Mouse (Mus musculus) intestine, embryonic 14.5 days (tissue): ENCODE data around the gene Wnt10a. TPM values are rescaled to one million over a fixed set of nuclear protein-coding genes. Genes with fewer than 3 reads are reported as not detected.

Source experiments
- ATAC-seq: fragments of 200-750 bp; cut with Nextera tagmentation; replicated peaks from 2 replicates; pipeline ENCODE4 v1.8.0; 2017; ENCODE audit warnings: low read depth, moderate number of reproducible peaks, moderate TSS enrichment, moderate library complexity; ENCODE audit not compliant: low FRiP score, low TSS enrichment
- DNase-seq: peaks from one replicate; pipeline ENCODE4 v3.0.0-alpha.2; 2018; ENCODE audit warnings: low spot score
- H3K27ac ChIP-seq: fragments of 300-500 bp; sonication (generic); 2 replicates; pipeline ENCODE4 v1.5.1; 2014; ENCODE audit warnings: low read depth, mild to moderate bottlenecking, control low read depth
- H3K27me3 ChIP-seq: fragments of 300-500 bp; sonication (generic); replicated peaks from 2 replicates; pipeline ENCODE4 v1.6.1; 2014; ENCODE audit warnings: low read length, control low read depth; ENCODE audit not compliant: control insufficient read depth, insufficient read depth
- H3K36me3 ChIP-seq: fragments of 300-500 bp; sonication (generic); 2 replicates; pipeline ENCODE4 v1.6.1; 2014; ENCODE audit warnings: low read length, control low read depth; ENCODE audit not compliant: control insufficient read depth, insufficient read depth
- H3K4me1 ChIP-seq: fragments of 300-500 bp; sonication (generic); replicated peaks from 2 replicates; pipeline ENCODE4 v1.6.1; 2014; ENCODE audit warnings: low read length, control low read depth, mixed read lengths; ENCODE audit not compliant: control insufficient read depth, insufficient read depth
- H3K4me2 ChIP-seq: fragments of 300-500 bp; sonication (generic); 2 replicates; pipeline ENCODE4 v1.6.1; 2014; ENCODE audit warnings: low read length
- H3K4me3 ChIP-seq: fragments of 300-500 bp; sonication (generic); 2 replicates; pipeline ENCODE4 v1.5.1; 2014; ENCODE audit warnings: low read depth, low read length, control low read depth, mixed read lengths
- H3K9ac ChIP-seq: fragments of 300-500 bp; sonication (generic); 2 replicates; pipeline ENCODE4 v1.6.1; 2014; ENCODE audit warnings: mild to moderate bottlenecking, low read length
- H3K9me3 ChIP-seq: fragments of 300-500 bp; sonication (generic); 2 replicates; pipeline ENCODE4 v1.6.1; 2016; ENCODE audit warnings: low read length, control low read depth; ENCODE audit not compliant: control insufficient read depth
- WGBS: fragments of 180-500 bp; shearing (Covaris S2); extraction: QIAGEN DNeasy Blood & Tissue Kit; methylation state at CpG from one replicate; pipeline ENCODE4 v1.1.7; 2014; 5-methylcytosine and 5-hydroxymethylcytosine counted together
- polyA plus RNA-seq: library from polyadenylated mRNA; unstranded; fragments of >200 nt; fragmentation: Nextera tagmentation; extraction: Ambion mirVana; gene quantifications from 2 replicates; pipeline ENCODE4 v1.2.1, GENCODE M21; 2014

Gene Wnt10a
- polyA plus RNA-seq, 1 experiment from 2014 or later, result 0.30 TPM

GRCm38 (mm10) chr1:74790095-74790494, 1.2 kb upstream of the Wnt10a start:
- WGBS, result 12% methylated on average over 3 of the region's 3 CpGs
- Histone ChIP-seq H3K4me3 (no peak overlapping the region), H3K4me2 (no peak overlapping the region), H3K27ac (no peak overlapping the region), H3K9me3 (peaks cover 2% of the 10 kb centered on the region; the same call in 1 of the 2 replicates), H3K9ac (no peak overlapping the region), H3K27me3 (peaks cover 99% of the 10 kb centered on the region), H3K36me3 (no peaks in the 10 kb centered on the region), H3K4me1 (peaks cover 14% of the 10 kb centered on the region; the same call in 1 of the 2 replicates)
- no peak for DNase-seq
- ATAC-seq, result no peak

- no peaks in the 10 kb centered on the region for H3K36me3 ChIP-seq
- peaks cover 14% of the 10 kb centered on the region; the same call in 1 of the 2 replicates for H3K4me1 ChIP-seq
- no peak overlapping the region for H3K9ac ChIP-seq
- H3K27me3 ChIP-seq, result peaks cover 100% of the 10 kb centered on the region
- H3K4me2 ChIP-seq, result no peak overlapping the region
- no peaks in the 10 kb centered on the region for H3K9me3 ChIP-seq
- no peak overlapping the region for H3K27ac ChIP-seq
- no peak for DNase-seq
- no peak for ATAC-seq
- 15% methylated on average over 19 of the region's 19 CpGs for WGBS
- H3K4me3 ChIP-seq, result no peak overlapping the region
Measured at GRCm38 (mm10) chr1:74792831-74793660, 1.7 kb downstream of the Wnt10a start.

- WGBS, result under 1% methylated on average over 36 of the region's 38 CpGs
- Histone ChIP-seq H3K27me3 (peaks cover 100% of the 10 kb centered on the region), H3K9ac (0 out of 2 replicates have a peak overlapping the region, but pooled peaks have one; percentile 13), H3K4me3 (no peak overlapping the region; the same call in 1 of the 2 replicates), H3K4me1 (peaks cover 14% of the 10 kb centered on the region; the same call in 1 of the 2 replicates), H3K27ac (no peak overlapping the region), H3K36me3 (no peaks in the 10 kb centered on the region), H3K9me3 (no peaks in the 10 kb centered on the region), H3K4me2 (peak overlapping the region; percentile 37)
- ATAC-seq, result no peak
- no peak for DNase-seq
Measured at GRCm38 (mm10) chr1:74794487-74795144, 3.3 kb downstream of the Wnt10a start.

- Histone ChIP-seq H3K9me3 (no peaks in the 10 kb centered on the region), H3K27ac (no peak overlapping the region), H3K4me3 (no peak overlapping the region; the same call in 1 of the 2 replicates), H3K9ac (no peak overlapping the region), H3K4me1 (peaks cover 14% of the 10 kb centered on the region; the same call in 1 of the 2 replicates), H3K27me3 (peaks cover 100% of the 10 kb centered on the region), H3K4me2 (no peak overlapping the region), H3K36me3 (no peaks in the 10 kb centered on the region)
- ATAC-seq, result no peak
- DNase-seq, result no peak
- 4% methylated on average over 7 of the region's 11 CpGs for WGBS
Measured at GRCm38 (mm10) chr1:74795145-74795529, 3.8 kb downstream of the Wnt10a start.

- H3K9me3 ChIP-seq, result no peaks in the 10 kb centered on the region
- DNase-seq, result no peak
- H3K27me3 ChIP-seq, result peaks cover 100% of the 10 kb centered on the region
- peaks cover 14% of the 10 kb centered on the region; the same call in 1 of the 2 replicates for H3K4me1 ChIP-seq
- no peak overlapping the region for H3K27ac ChIP-seq
- no peak overlapping the region for H3K4me3 ChIP-seq
- H3K9ac ChIP-seq, result no peak overlapping the region
- 12% methylated on average over 5 of the region's 5 CpGs for WGBS
- 0 out of 2 replicates have a peak, but pooled peaks have one; percentile 28 for ATAC-seq
- H3K4me2 ChIP-seq, result no peak overlapping the region
- no peaks in the 10 kb centered on the region for H3K36me3 ChIP-seq
Measured at GRCm38 (mm10) chr1:74797459-74797858, 6.1 kb downstream of the Wnt10a start.

GRCm38 (mm10) chr1:74800424-74800888, 9.1 kb downstream of the Wnt10a start:
- Histone ChIP-seq H3K9ac (no peak overlapping the region), H3K9me3 (no peaks in the 10 kb centered on the region), H3K4me3 (peak overlapping the region; percentile 18; the same call in 1 of the 2 replicates), H3K36me3 (no peaks in the 10 kb centered on the region), H3K27me3 (peaks cover 100% of the 10 kb centered on the region), H3K4me2 (peak overlapping the region; percentile 32), H3K27ac (no peak overlapping the region), H3K4me1 (peaks cover 9% of the 10 kb centered on the region)
- WGBS, result under 1% methylated on average over 29 of the region's 29 CpGs
- ATAC-seq (no peak), DNase-seq (no peak)

GRCm38 (mm10) chr1:74801631-74802140, 10.4 kb downstream of the Wnt10a start:
- WGBS, result 21% methylated on average over 6 of the region's 6 CpGs
- H3K4me1 ChIP-seq, result peaks cover 13% of the 10 kb centered on the region
- DNase-seq (no peak), ATAC-seq (no peak)
- H3K4me3 ChIP-seq, result no peak overlapping the region
- no peak overlapping the region for H3K4me2 ChIP-seq
- no peak overlapping the region for H3K27ac ChIP-seq
- peaks cover 100% of the 10 kb centered on the region for H3K27me3 ChIP-seq
- H3K36me3 ChIP-seq, result no peaks in the 10 kb centered on the region
- no peaks in the 10 kb centered on the region for H3K9me3 ChIP-seq
- H3K9ac ChIP-seq, result no peak overlapping the region

GRCm38 (mm10) chr1:74802795-74803656, 11.7 kb downstream of the Wnt10a start:
- H3K4me1 ChIP-seq, result peaks cover 22% of the 10 kb centered on the region
- DNase-seq, result peak; percentile 86
- no peaks in the 10 kb centered on the region for H3K36me3 ChIP-seq
- under 1% methylated on average over 57 of the region's 57 CpGs for WGBS
- H3K9me3 ChIP-seq, result no peaks in the 10 kb centered on the region
- peak overlapping the region; percentile 35 for H3K4me3 ChIP-seq
- peak overlapping the region; percentile 55 for H3K4me2 ChIP-seq
- no peak overlapping the region for H3K27ac ChIP-seq
- H3K9ac ChIP-seq, result no peak overlapping the region
- peaks cover 100% of the 10 kb centered on the region for H3K27me3 ChIP-seq
- peak; percentile 54 for ATAC-seq
